Mouse (Mus musculus) layer of hippocampus, adult 9-11 months (tissue): ENCODE measurements around the gene Mllt3.

Source experiments
- DNase-seq: peaks from one replicate; pipeline ENCODE4 v3.0.0; 2022

The Mllt3 gene

GRCm38 (mm10) chr4:87760297-87760696 is 272.9 kb downstream of the Mllt3 start:
- no peak for DNase-seq

- no peak for DNase-seq
These were observed 273.5 kb downstream of the Mllt3 start for GRCm38 (mm10) chr4:87759625-87760024.

GRCm38 (mm10) chr4:87759110-87759509 is 274.1 kb downstream of the Mllt3 start:
- no peak for DNase-seq

- no peak for DNase-seq
These were observed 281.7 kb downstream of the Mllt3 start for GRCm38 (mm10) chr4:87751515-87751864.

- no peak for DNase-seq
These were observed 282.2 kb downstream of the Mllt3 start for GRCm38 (mm10) chr4:87750856-87751514.

GRCm38 (mm10) chr4:87749532-87750234 is 283.5 kb downstream of the Mllt3 start:
- DNase-seq = no peak

- DNase-seq = no peak
These were observed 288.0 kb downstream of the Mllt3 start for GRCm38 (mm10) chr4:87745016-87745645.

GRCm38 (mm10) chr4:87739524-87740128 is 293.5 kb downstream of the Mllt3 start:
- DNase-seq = no peak

- no peak for DNase-seq
These were observed 294.1 kb downstream of the Mllt3 start for GRCm38 (mm10) chr4:87739104-87739503.

- no peak for DNase-seq
These were observed 295.9 kb downstream of the Mllt3 start for GRCm38 (mm10) chr4:87737201-87737806.

- DNase-seq = no peak
These were observed 296.4 kb downstream of the Mllt3 start for GRCm38 (mm10) chr4:87736779-87737178.

- DNase-seq = no peak
These were observed 302.0 kb downstream of the Mllt3 start for GRCm38 (mm10) chr4:87731118-87731672.

- peak; percentile 92 for DNase-seq
These were observed 304.6 kb downstream of the Mllt3 start for GRCm38 (mm10) chr4:87728581-87728980.

GRCm38 (mm10) chr4:87723448-87723847 is 309.7 kb downstream of the Mllt3 start:
- peak; percentile 19 for DNase-seq
